Mouse (Mus musculus): ENCODE results near the gene H2afv. TPM values are rescaled to one million over a fixed set of nuclear protein-coding genes. Genes with fewer than 3 reads are reported as not detected.
A peak's percentile ranks its signal among the peaks of the same experiment; 100 is the strongest.
"Not testable (repeated sequence)": the region's sequence is repeated elsewhere in the genome, so short reads cannot be mapped to it uniquely, and the experiment has no call there.

The H2afv gene
- total RNA-seq, 2 experiments from 2014 or later, result 39.7 to 40.2 TPM

- no peak for DNase-seq (ENCODE audit: low spot score in 2 of 2)
These were observed 27.2 kb upstream of the H2afv start for GRCm38 (mm10) chr11:6471493-6471892.

GRCm38 (mm10) chr11:6471054-6471453 lies 26.8 kb upstream of the H2afv start:
- no peak for DNase-seq (ENCODE audit: low spot score in 2 of 2)

DNA sequence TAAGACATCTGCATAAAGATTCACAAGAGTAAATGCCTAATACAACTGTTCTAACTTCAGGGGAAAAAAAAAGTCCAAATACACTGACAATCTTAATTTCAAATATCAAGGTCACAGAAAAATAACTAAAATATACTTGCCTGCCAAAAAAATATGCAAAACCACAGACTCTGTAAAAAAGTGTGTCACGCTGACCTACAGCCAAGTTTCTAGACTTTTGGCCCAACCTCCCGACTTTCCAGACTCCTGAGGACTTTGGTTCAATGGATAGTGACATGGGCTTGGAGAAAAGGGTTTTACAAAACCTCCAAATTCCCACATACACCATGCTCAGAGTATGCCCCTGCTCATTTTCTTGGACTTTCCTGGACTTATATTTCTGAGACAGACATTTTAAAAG lies 24.3 kb upstream of the H2afv start:
- no peak for DNase-seq (ENCODE audit: low spot score in 2 of 2)

DNA sequence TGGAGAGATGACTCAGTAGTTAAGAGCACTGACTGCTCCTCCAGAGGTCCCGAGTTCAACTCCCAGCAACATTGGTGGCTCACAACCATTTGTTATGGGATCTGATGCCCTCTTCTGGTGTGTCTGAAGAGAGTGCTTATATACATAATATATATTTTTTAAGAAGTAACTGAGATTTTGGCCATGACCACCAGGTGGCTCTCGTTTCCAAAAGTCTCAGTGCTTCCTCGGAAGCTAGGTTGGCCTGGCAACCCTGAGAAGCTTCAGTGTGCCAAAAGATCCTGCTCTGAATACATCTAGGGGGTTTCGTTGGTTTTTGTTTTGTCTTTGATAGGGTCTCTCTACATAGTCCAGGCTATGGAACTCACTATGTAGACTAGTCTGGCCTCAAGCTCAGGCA lies 20.9 kb upstream of the H2afv start:
- DNase-seq (ENCODE audit: low spot score in 2 of 2), result peak; percentile 41 to 71

DNA sequence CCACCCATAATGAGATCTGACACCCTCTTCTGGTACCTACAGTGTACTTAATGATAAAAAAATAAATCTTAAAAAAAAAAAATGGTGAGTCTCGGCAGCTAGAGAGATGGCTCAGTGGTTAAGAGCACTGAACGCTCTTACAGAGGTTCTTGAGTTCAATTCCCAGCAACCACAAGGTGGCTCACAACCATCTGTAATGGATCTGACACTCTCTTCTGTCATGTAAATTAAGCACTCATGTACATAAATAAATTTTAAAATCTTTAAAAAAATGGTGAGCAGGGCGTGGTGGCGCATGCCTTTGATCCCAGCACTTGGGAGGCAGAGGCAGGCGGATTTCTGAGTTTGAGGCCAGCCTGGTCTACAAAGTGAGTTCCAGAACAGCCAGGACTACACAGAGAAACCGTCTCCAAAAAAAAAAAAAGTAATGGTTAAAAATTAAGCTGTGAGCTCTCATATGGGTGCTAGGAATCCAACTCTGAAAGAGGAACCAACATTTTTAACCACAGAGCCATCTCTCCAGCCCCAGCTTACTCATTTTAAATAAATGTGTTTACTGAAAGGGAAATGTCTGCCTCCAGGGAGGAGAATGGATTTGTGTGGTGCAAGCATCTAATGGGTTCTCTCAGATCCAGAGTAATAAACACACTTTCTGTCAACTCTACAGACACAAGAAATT lies 19.1 kb upstream of the H2afv start:
- DNase-seq (ENCODE audit: low spot score in 2 of 2), result no peak

- no peak for DNase-seq (ENCODE audit: low spot score in 2 of 2)
These were observed 11.8 kb upstream of the H2afv start for GRCm38 (mm10) chr11:6456083-6456482.

DNA sequence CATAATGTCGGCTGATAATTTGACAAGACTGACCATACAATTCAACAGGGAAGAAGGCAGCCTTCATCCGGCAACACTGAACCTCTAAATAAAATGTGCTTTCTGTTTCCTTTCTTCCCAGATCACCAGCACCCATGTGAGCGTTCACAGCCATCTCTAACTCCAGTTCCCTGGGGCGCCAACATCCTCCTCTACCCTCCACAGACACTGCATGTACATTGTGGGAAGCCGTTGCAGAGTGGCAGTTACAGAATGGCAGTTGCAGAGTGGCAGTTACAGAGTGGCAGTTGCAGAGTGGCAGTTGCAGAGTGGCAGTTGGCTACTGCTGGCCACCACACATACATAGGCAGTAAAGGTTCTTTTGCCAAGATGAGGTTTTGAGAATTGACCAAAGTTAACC lies 3.9 kb upstream of the H2afv start:
- DNase-seq (ENCODE audit: low spot score in 2 of 2), result not testable (repeated sequence)

GRCm38 (mm10) chr11:6447493-6447892 lies 3.2 kb upstream of the H2afv start:
- no peak for DNase-seq (ENCODE audit: low spot score in 2 of 2)

DNA sequence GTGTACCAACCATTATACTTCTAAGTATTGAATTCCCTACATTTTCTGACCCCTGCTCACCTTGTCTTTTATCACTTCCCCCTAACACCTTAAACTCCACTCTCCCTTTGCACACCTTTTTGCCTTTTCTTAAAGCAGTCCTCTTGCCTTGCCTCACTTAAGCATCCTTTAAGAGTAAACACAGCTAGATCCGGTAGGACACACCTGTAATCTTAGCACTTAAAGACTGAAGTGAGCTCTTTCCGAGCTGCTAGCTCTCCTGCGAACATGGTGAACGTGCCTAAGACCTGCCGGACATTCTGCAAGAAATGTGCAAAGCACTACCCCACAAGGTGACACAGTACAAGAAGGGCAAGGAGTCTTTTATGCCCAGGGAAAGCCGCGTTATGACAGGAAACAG lies 1.7 kb upstream of the H2afv start:
- no peak for DNase-seq (ENCODE audit: low spot score in 2 of 2)

DNA sequence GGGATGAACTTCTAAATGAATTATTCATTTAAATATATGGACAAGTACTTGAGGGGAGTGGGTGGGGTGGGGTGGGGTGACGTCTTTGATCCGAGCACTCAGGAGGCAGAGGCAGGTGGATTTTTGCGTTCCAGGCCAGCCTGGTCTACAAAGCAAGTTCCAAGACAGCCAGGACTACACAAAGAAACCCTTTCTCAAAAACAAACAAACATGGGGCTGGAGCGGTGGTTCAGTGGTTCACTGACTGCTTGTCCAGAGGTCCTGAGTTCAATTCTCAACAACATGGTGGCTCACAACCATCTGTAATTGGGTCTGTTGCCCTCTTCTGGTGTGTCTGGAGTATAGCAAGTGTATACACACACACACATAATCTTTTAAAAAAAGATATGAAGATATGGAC lies 1.2 kb upstream of the H2afv start:
- DNase-seq (ENCODE audit: low spot score in 2 of 2), result no peak

GRCm38 (mm10) chr11:6443727-6444076 lies 541 bp downstream of the H2afv start:
- DNase-seq (ENCODE audit: low spot score in 2 of 2), result no peak

DNA sequence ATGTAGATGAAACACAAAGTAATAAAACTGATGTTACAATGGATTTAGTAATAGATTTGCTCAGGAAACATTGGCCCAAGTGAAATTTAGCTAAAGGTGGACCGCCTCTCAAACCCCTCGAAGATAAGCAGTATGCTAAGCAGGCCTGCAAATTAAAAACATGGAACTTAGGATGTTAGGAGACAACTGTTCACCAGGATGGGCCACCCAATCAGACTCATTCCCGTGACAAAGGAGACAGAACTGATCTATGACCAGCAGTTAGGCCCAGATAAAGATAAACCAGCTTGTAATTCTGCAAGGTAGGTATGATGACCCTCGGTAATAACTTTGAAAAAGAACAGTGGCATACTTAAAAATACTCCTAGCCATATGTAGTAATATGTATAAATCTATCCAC lies 1.1 kb downstream of the H2afv start:
- no peak for DNase-seq (ENCODE audit: low spot score in 2 of 2)

GRCm38 (mm10) chr11:6442566-6442965 lies 1.7 kb downstream of the H2afv start:
- DNase-seq (ENCODE audit: low spot score in 2 of 2), result no peak

GRCm38 (mm10) chr11:6440171-6440570 lies 4.1 kb downstream of the H2afv start:
- no peak for DNase-seq (ENCODE audit: low spot score in 2 of 2)

DNA sequence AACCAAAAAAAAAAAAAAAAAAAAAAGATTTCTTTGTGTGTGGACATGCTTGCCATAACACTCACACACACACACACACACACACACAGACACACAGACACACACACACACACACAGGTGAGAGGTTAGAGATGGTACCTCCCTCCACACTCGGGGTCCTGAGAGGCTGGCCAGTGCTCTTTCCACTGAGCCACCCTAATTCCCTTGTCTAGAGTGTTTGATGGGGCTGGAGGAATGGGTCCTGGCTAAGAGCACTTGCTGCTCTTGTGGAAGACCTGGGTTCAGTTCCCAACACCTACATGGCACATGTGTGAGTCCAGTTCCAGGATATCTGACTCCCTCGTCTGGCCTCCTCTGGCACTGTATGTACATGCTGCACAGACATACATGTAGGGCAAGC lies 6.6 kb downstream of the H2afv start:
- no peak for DNase-seq (ENCODE audit: low spot score in 2 of 2)

DNA sequence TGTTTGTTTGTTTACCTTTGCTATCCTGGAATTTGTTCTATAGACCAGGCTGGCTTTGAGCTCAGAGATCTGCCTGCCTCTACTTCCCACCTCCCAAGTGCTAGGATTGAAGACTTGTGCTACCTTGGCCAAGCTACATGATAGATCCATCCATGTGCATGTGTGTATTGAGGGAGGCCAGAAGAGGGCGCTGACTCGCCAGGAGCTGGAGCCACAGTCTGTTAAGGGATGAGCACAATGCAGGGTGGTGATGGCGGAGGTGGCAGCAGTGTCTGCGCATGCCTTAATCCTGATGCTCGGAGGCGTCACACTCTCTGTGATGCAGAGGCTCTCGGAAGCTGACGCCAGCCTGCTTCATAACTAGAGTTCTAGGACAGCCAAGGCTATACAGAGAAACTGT lies 7.8 kb downstream of the H2afv start:
- no peak for DNase-seq (ENCODE audit: low spot score in 2 of 2)

- no peak for DNase-seq (ENCODE audit: low spot score in 2 of 2)
These were observed 14.1 kb downstream of the H2afv start for GRCm38 (mm10) chr11:6430186-6430585.

GRCm38 (mm10) chr11:6420722-6421350 lies 23.4 kb downstream of the H2afv start:
- DNase-seq (ENCODE audit: low spot score in 2 of 2), result no peak

DNA sequence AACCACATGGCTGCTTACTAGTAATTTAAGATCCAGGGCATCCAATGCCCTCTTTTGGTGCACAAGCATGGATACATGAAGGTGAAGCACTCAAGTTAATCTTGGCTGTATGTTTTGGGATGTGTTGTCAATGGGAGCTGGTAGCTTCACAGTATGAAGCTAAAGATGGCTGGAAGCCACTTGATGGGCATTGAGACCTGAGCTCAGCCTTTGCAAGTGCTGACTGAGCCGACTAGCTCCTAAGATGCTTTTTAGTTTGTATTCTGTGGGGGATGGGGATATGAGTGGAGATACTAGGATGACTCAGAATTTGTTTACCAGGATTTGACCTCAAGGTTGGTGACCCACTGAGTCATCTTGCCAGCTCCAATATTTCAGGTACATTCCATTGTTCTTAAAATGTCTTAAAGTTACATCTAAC lies 23.9 kb downstream of the H2afv start:
- no peak for DNase-seq (ENCODE audit: low spot score in 2 of 2)

DNA sequence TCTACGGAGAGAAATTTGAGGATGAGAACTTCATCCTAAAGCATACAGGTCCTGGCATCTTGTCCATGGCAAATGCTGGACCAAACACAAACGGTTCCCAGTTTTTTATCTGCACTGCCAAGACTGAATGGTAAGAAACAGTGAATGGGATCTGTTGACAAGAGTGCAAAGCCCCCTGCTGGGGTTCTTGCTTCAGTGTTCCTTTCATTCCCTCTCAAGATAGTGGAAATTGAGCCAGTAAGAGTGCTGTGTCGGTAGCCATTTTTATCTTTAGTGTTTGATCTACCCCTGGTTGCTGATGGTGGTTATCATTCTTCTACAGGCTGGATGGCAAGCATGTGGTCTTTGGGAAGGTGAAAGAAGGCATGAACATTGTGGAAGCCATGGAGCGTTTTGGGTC lies 25.1 kb downstream of the H2afv start:
- not testable (repeated sequence) for DNase-seq (ENCODE audit: low spot score in 2 of 2)

DNA sequence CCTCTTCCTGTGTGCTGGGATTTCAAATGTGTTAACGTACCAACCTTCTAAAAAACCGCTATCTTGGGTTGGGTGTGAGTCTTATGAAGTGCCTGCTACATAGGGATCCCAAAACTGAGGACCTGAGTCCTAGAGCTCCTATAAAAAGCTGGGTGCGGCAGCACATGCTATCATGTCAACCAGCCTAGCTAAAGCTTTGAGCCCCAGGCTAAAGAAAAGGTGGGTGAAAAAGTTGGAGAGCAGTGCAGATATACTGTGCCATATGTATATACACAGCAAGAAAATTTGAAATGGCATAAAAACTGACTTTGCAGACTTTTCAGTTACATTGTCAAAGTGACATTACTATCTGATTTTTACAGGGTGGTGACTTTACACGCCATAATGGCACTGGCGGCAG lies 25.5 kb downstream of the H2afv start:
- no peak for DNase-seq (ENCODE audit: low spot score in 2 of 2)

DNA sequence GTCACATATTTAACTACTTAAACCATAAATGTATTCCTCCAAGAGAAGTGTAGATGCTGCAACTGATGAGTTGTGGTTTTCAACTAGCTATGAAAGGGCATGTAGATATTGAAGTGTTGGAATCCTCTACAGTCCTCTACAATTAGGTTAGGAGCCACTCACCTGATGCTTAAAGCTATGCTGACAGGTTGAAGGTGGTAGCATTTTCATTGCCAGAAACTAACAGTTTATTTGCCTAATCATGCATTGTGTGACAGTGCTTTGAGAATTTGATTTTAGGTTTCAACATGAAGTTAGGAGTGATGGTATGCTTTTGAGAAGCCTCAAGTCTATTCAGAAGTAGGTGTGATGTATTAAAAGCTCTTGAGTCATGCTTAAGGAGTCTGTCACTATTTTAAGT lies 26.8 kb downstream of the H2afv start:
- no peak for DNase-seq (ENCODE audit: low spot score in 2 of 2)

DNA sequence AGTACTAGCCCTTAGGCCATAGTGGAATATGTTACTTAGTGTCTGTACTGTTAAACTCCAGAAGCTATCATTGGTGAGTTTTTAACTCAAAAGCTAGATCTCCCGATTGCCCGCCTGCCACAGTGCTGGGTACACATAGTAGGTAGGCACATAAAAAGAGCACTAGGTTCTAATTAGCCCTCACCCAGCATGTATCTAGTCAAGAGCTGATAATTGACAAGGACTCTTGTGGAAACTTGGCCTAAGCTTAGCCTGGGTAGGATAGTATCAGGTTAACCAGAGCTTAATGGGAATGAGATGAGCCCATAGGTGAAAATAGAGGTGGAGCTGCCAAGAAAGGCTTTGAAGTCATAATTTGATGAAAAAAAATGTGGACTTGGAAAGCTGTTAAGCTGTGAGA lies 27.2 kb downstream of the H2afv start:
- DNase-seq (ENCODE audit: low spot score in 2 of 2), result no peak
